Mouse (Mus musculus): ENCODE measurements at regions not wholly inside any gene's neighbourhood (a gene's known extent, or its start where the extent isn't known, plus 50 kb on each side); places are given as distances from the start of the nearest gene placed in this dataset.

DNA sequence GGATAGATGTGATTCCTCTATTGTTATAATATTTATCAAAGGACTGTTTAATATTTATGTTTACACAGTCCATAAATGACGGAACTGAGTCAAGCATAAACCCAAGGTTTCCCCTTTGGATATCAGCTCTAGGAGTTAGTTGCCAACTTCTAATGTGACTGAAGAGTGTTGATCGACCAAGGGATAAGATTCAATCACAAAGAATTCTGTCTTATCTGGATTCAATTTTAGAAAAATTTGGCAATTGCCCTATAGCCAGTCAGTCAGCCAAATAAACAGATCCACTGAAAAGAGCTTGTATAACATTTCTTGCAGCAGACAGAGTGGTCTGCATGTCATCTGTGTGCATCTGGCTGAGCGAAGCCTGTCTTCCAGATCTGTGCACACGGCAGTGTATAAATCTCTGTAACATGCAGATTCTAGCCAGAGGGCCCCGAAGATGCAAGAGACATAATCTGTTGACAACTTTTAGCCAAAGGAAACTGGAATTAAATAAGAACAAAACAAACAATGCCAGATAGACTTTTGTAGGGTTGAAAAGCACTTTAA, 387.6 kb upstream of the 1700008P02Rik start:
- TF ChIP-seq CTCF (conservative IDR thresholded peaks at IDR 0.05; ENCODE audit: low read length) (no peak), POU5F1 (IDR thresholded peaks at IDR 0.05; ENCODE audit: borderline replicate concordance, low read length) (no peak)
